Mouse (Mus musculus) E14TG2a.4 (cell line): ENCODE data around the gene Trim47.
A peak's percentile ranks its signal among the peaks of the same experiment; 100 is the strongest.

ENCODE experiments used
- CTCF ChIP-seq: conservative IDR thresholded peaks from 2 replicates; pipeline ENCODE4 v1.5.1; 2014; ENCODE audit warnings: low read length
- NANOG ChIP-seq: IDR thresholded peaks from 2 replicates; pipeline ENCODE4 v1.6.1; 2014; ENCODE audit warnings: borderline replicate concordance, low read length, mixed read lengths
- POU5F1 ChIP-seq: IDR thresholded peaks from 2 replicates; pipeline ENCODE4 v1.6.1; 2014; ENCODE audit warnings: low read length, borderline replicate concordance

DNA sequence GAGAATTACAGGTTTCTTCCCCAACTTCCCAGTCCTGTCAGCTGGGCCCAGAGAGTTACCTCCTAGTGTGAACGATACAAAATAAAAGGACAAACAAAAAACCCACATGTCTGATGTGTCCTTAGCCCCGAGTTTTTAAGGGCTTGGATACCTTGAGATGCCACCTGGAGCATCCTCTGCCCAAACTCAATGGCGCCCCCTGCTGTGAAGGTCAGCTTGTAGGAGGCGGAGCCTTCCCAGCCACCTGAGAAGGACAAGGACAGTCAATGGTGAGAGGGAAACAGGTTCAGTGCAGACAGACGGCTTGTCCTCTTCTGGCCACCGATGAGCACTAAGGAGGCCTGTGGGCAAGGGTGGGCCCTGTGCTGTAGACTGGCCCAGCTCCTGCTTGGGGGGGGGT lies 45.9 kb downstream of the Trim47 start:
- TF ChIP-seq CTCF (peak; percentile 28), NANOG (no peak), POU5F1 (no peak)
